Mouse (Mus musculus) myocyte (in vitro differentiated cells): Measurements from ENCODE around the gene Cox14. TPM values are rescaled to one million over a fixed set of nuclear protein-coding genes. Genes with fewer than 3 reads are reported as not detected.
A peak's percentile ranks its signal among the peaks of the same experiment; 100 is the strongest.

Source experiments
- H3K27me3 ChIP-seq: one replicate; pipeline ENCODE4 v1.6.1; 2011; ENCODE audit not compliant: control insufficient read depth, insufficient read depth, insufficient read length
- H3K36me3 ChIP-seq: one replicate; pipeline ENCODE4 v1.6.1; 2011; ENCODE audit not compliant: control insufficient read depth, insufficient read depth
- H3K4me2 ChIP-seq: one replicate; pipeline ENCODE4 v1.6.1; 2011; ENCODE audit warnings: low read depth, control low read depth
- H3K4me3 ChIP-seq: one replicate; pipeline ENCODE4 v1.5.1; 2011; ENCODE audit warnings: mild to moderate bottlenecking, control low read depth, moderate library complexity
- H3K79me2 ChIP-seq: one replicate; pipeline ENCODE4 v1.6.1; 2011; ENCODE audit not compliant: control insufficient read depth, insufficient read depth
- H3ac ChIP-seq: one replicate; pipeline ENCODE4 v1.6.1; 2011; ENCODE audit not compliant: control insufficient read depth, insufficient read length
- CEBPB ChIP-seq: IDR thresholded peaks from 2 replicates; pipeline ENCODE4 v1.6.1; 2011; ENCODE audit warnings: mild to moderate bottlenecking, moderate library complexity; ENCODE audit not compliant: poor library complexity, insufficient read depth, severe bottlenecking
- E2F4 ChIP-seq: IDR thresholded peaks from one replicate; pipeline ENCODE4 v1.6.1; 2011; ENCODE audit warnings: mild to moderate bottlenecking, control low read depth, moderate library complexity; ENCODE audit not compliant: insufficient read depth
- MAX ChIP-seq: IDR thresholded peaks from one replicate; pipeline ENCODE4 v1.6.1; 2011; ENCODE audit warnings: low read depth, mild to moderate bottlenecking, control low read depth
- MYOD1 ChIP-seq, 3 experiments: IDR thresholded peaks; one replicate each; pipeline ENCODE4 v1.6.1; 2011; ENCODE audit warnings: control low read depth in 2 of 3, low read depth in 2 of 3, mild to moderate bottlenecking in 2 of 3, moderate library complexity in 1 of 3; ENCODE audit not compliant: insufficient read length in 2 of 3, control insufficient read depth in 1 of 3
- MYOG ChIP-seq, 3 experiments: IDR thresholded peaks; one replicate each; pipeline ENCODE4 v1.6.1; 2011; ENCODE audit warnings: control low read depth in 2 of 3, low read depth in 2 of 3, mild to moderate bottlenecking in 2 of 3; ENCODE audit not compliant: insufficient read length in 2 of 3, control insufficient read depth in 1 of 3, insufficient read depth in 1 of 3
- POLR2A ChIP-seq: IDR thresholded peaks from one replicate; pipeline ENCODE4 v1.6.1; 2011; ENCODE audit warnings: low read depth, mild to moderate bottlenecking, control low read depth, moderate library complexity; ENCODE audit not compliant: insufficient read length
- POLR2AphosphoS2 ChIP-seq: IDR thresholded peaks from one replicate; pipeline ENCODE4 v1.6.1; 2011; ENCODE audit warnings: low read depth, control low read depth; ENCODE audit not compliant: insufficient read length
- REST ChIP-seq: IDR thresholded peaks from one replicate; pipeline ENCODE4 v1.6.1; 2011; ENCODE audit warnings: mild to moderate bottlenecking, control low read depth, moderate library complexity; ENCODE audit not compliant: insufficient read depth, insufficient read length
- SRF ChIP-seq: IDR thresholded peaks from one replicate; pipeline ENCODE4 v1.6.1; 2011; ENCODE audit warnings: low read depth; ENCODE audit not compliant: control insufficient read depth, insufficient read length
- TCF12 ChIP-seq: IDR thresholded peaks from one replicate; pipeline ENCODE4 v1.6.1; 2011; ENCODE audit warnings: mild to moderate bottlenecking, control low read depth; ENCODE audit not compliant: poor library complexity, insufficient read depth, severe bottlenecking
- TCF3 ChIP-seq: IDR thresholded peaks from one replicate; pipeline ENCODE4 v1.6.1; 2011; ENCODE audit warnings: low read depth, control low read depth; ENCODE audit not compliant: insufficient read length
- USF1 ChIP-seq: IDR thresholded peaks from one replicate; pipeline ENCODE4 v1.6.1; 2011; ENCODE audit warnings: low read depth, mild to moderate bottlenecking, control low read depth, moderate library complexity
- polyA plus RNA-seq: library from polyadenylated mRNA; unstranded; fragments of >200 nt; fragmentation: generic; extraction: Trizol; gene quantifications from one replicate; pipeline ENCODE4 v1.2.1, GENCODE M21; 2012; ENCODE audit warnings: missing spikeins

The Cox14 gene
- polyA plus RNA-seq, 1 experiment: 410 TPM

GRCm38 (mm10) chr15:99740229-99740628 is 14.8 kb downstream of the Cox14 start:
- Histone ChIP-seq H3K4me2 (no peak overlapping the region), H3K27me3 (no peaks in the 10 kb centered on the region), H3K79me2 (no peaks in the 10 kb centered on the region)

DNA sequence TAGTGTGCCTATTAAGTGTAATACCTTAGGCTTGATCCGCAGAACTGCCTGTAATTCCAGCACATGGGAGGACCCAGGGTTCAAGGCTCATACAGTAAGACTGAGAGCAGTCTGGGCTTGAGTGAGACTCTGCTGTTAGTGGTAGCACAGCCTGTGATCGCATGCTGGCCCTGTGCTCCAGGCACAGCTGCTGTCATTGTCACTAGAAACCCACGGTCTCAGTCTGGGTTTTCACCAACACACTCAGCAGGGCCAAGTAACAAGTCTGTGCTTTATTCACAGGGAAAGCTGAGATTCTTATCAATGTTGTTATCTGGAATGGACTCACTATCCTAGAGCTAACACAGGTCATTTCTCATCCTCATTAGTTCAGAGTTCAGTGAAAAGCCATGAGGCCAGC is 28.8 kb downstream of the Cox14 start:
- H3K4me3 ChIP-seq: no peak overlapping the region
- H3K36me3 ChIP-seq: no peaks in the 10 kb centered on the region
- TF ChIP-seq MYOG (IDR thresholded peaks at IDR 0.05; ENCODE audit: control insufficient read depth in 1 of 3, insufficient read depth in 1 of 3, insufficient read length in 2 of 3, low read depth in 2 of 3) (peak in 1 of 3 experiments; percentile 50), REST (no peak)
- no peak overlapping the region for H3ac ChIP-seq
- no peaks in the 10 kb centered on the region for H3K27me3 ChIP-seq
- H3K79me2 ChIP-seq: peaks cover 31% of the 10 kb centered on the region
- H3K4me2 ChIP-seq: no peak overlapping the region

More at GRCm38 (mm10) chr15:99740229-99740628, 14.8 kb downstream of the Cox14 start:
- Histone ChIP-seq H3K36me3 (peaks cover 50% of the 10 kb centered on the region), H3K4me3 (no peak overlapping the region), H3ac (no peak overlapping the region)
- TF ChIP-seq TCF12: no peak
- no peak for TF ChIP-seq REST
- no peak for TF ChIP-seq CEBPB
- no peak for TF ChIP-seq MAX
- no peak for TF ChIP-seq USF1
- TF ChIP-seq E2F4: no peak
- no peak for TF ChIP-seq MYOD1 (IDR thresholded peaks at IDR 0.05; ENCODE audit: control insufficient read depth in 1 of 3, insufficient read length in 2 of 3, low read depth in 2 of 3)
- TF ChIP-seq POLR2A: no peak
- no peak for TF ChIP-seq SRF
- TF ChIP-seq MYOG (IDR thresholded peaks at IDR 0.05; ENCODE audit: control insufficient read depth in 1 of 3, insufficient read depth in 1 of 3, insufficient read length in 2 of 3, low read depth in 2 of 3): no peak
- TF ChIP-seq TCF3: no peak
- TF ChIP-seq POLR2AphosphoS2: no peak

- Histone ChIP-seq H3K4me2 (no peak overlapping the region), H3ac (no peak overlapping the region), H3K36me3 (peaks cover 9% of the 10 kb centered on the region), H3K27me3 (no peaks in the 10 kb centered on the region), H3K79me2 (peaks cover 82% of the 10 kb centered on the region), H3K4me3 (no peak overlapping the region)
- TF ChIP-seq TCF12 (no peak), REST (no peak), MAX (no peak), POLR2A (no peak), CEBPB (no peak), MYOG (IDR thresholded peaks at IDR 0.05; ENCODE audit: control insufficient read depth in 1 of 3, insufficient read depth in 1 of 3, insufficient read length in 2 of 3, low read depth in 2 of 3) (no peak), TCF3 (no peak), MYOD1 (IDR thresholded peaks at IDR 0.05; ENCODE audit: control insufficient read depth in 1 of 3, insufficient read length in 2 of 3, low read depth in 2 of 3) (no peak), E2F4 (no peak), SRF (no peak), USF1 (no peak), POLR2AphosphoS2 (no peak)
Observed at GRCm38 (mm10) chr15:99767467-99767866, 42.0 kb downstream of the Cox14 start.

DNA sequence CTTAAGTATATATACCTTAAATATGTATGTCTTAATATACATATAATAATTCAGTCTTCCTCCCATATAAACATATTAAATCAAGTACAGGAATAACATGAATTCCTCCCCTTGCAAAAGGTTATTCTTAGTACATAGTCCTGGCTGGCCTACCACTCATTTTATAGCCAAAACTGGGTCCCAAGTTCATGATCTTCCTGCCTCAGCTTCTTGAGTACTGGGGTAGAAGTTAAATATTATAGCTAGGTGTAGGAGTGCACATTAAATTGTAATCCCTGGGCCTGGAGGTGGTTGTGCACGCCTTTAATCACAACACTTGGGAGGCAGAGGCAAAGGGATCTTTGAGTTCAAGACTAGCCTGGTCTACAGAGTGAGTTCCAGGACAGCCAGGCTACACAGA is 43.3 kb downstream of the Cox14 start:
- H3K4me2 ChIP-seq: no peak overlapping the region
- TF ChIP-seq POLR2AphosphoS2: no peak
- no peak for TF ChIP-seq MAX
- no peak for TF ChIP-seq TCF12
- TF ChIP-seq USF1: no peak
- no peak for TF ChIP-seq SRF
- no peak for TF ChIP-seq POLR2A
- no peak for TF ChIP-seq E2F4
- no peak for TF ChIP-seq MYOD1 (IDR thresholded peaks at IDR 0.05; ENCODE audit: control insufficient read depth in 1 of 3, insufficient read length in 2 of 3, low read depth in 2 of 3)
- TF ChIP-seq REST: no peak
- no peak for TF ChIP-seq CEBPB
- no peak for TF ChIP-seq MYOG (IDR thresholded peaks at IDR 0.05; ENCODE audit: control insufficient read depth in 1 of 3, insufficient read depth in 1 of 3, insufficient read length in 2 of 3, low read depth in 2 of 3)
- no peak for TF ChIP-seq TCF3
- no peak overlapping the region for H3K4me3 ChIP-seq
- H3K36me3 ChIP-seq: peaks cover 9% of the 10 kb centered on the region
- H3K79me2 ChIP-seq: peaks cover 69% of the 10 kb centered on the region
- no peak overlapping the region for H3ac ChIP-seq
- no peaks in the 10 kb centered on the region for H3K27me3 ChIP-seq

DNA sequence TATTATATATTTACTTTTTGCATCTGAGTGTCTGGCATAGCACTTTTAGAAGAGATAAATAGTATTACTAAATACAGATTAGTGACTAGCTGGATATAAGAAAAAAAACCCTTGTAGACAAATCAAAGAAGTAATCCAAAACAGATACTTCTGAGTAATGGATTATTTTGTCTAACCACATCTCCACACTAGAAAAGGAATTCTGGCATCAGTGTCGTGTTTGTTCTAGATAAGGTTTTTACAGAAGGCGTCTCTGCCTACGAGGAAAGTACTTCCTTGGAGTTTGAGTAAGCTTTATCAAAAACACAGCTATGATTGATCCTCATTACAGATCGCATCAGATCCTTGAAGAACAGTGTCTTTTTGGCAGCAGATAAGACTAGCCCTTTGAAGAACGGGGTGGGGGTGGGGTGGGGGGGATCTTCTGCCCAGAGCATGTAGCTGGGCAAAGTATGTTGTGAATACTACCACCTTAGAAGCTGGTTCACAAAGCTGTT is 45.6 kb downstream of the Cox14 start:
- no peaks in the 10 kb centered on the region for H3K27me3 ChIP-seq
- H3K4me2 ChIP-seq: peak overlapping the region; percentile 81
- H3K79me2 ChIP-seq: peaks cover 52% of the 10 kb centered on the region
- no peak for TF ChIP-seq POLR2A
- TF ChIP-seq CEBPB: no peak
- no peak for TF ChIP-seq TCF3
- no peak for TF ChIP-seq SRF
- no peak for TF ChIP-seq POLR2AphosphoS2
- no peak for TF ChIP-seq USF1
- no peak for TF ChIP-seq TCF12
- peak overlapping the region; percentile 40 for H3ac ChIP-seq
- H3K36me3 ChIP-seq: no peaks in the 10 kb centered on the region
- H3K4me3 ChIP-seq: peak overlapping the region; percentile 62
